Mouse (Mus musculus) neural tube, embryonic 15.5 days (tissue): ENCODE data around the gene Fmnl3. TPM values are rescaled to one million over a fixed set of nuclear protein-coding genes. Genes with fewer than 3 reads are reported as not detected.

Source experiments
- ATAC-seq: fragments of 200-750 bp; cut with Nextera tagmentation; 2 replicates; pipeline ENCODE4 v1.8.0; 2017; ENCODE audit warnings: mild to moderate bottlenecking, moderate TSS enrichment, moderate library complexity; ENCODE audit not compliant: low FRiP score
- H3K27ac ChIP-seq: fragments of 300-500 bp; sonication (generic); replicated peaks from 2 replicates; pipeline ENCODE4 v1.5.1; 2015; ENCODE audit warnings: mild to moderate bottlenecking, inconsistent platforms
- H3K27me3 ChIP-seq: fragments of 300-500 bp; sonication (generic); replicated peaks from 2 replicates; pipeline ENCODE4 v1.6.1; 2015; ENCODE audit warnings: inconsistent platforms
- H3K36me3 ChIP-seq: fragments of 300-500 bp; sonication (generic); 2 replicates; pipeline ENCODE4 v1.6.1; 2015; ENCODE audit warnings: inconsistent platforms
- H3K4me1 ChIP-seq: fragments of 300-500 bp; sonication (generic); 2 replicates; pipeline ENCODE4 v1.6.1; 2015; ENCODE audit warnings: inconsistent platforms
- H3K4me2 ChIP-seq: fragments of 300-500 bp; sonication (generic); 2 replicates; pipeline ENCODE4 v1.6.1; 2015; ENCODE audit warnings: inconsistent platforms, mild to moderate bottlenecking, moderate library complexity
- H3K4me3 ChIP-seq: fragments of 300-500 bp; sonication (generic); replicated peaks from 2 replicates; pipeline ENCODE4 v1.5.1; 2015; ENCODE audit warnings: mild to moderate bottlenecking, inconsistent platforms
- H3K9ac ChIP-seq: fragments of 300-500 bp; sonication (generic); replicated peaks from 2 replicates; pipeline ENCODE4 v1.6.1; 2015; ENCODE audit warnings: mild to moderate bottlenecking, inconsistent platforms
- H3K9me3 ChIP-seq: fragments of 300-500 bp; sonication (generic); replicated peaks from 2 replicates; pipeline ENCODE4 v1.6.1; 2016; ENCODE audit warnings: inconsistent platforms
- WGBS: fragments of 180-500 bp; shearing (Covaris S2); methylation state at CpG from one replicate; pipeline ENCODE4 v1.1.7; 2015; ENCODE audit warnings: mixed read lengths; 5-methylcytosine and 5-hydroxymethylcytosine counted together
- polyA plus RNA-seq: library from polyadenylated mRNA; unstranded; fragments of >200 nt; fragmentation: Nextera tagmentation; extraction: Ambion mirVana; gene quantifications from 2 replicates; pipeline ENCODE4 v1.2.1, GENCODE M21; 2015

Gene Fmnl3
- polyA plus RNA-seq, 1 experiment from 2014 or later: 7.9 TPM

DNA sequence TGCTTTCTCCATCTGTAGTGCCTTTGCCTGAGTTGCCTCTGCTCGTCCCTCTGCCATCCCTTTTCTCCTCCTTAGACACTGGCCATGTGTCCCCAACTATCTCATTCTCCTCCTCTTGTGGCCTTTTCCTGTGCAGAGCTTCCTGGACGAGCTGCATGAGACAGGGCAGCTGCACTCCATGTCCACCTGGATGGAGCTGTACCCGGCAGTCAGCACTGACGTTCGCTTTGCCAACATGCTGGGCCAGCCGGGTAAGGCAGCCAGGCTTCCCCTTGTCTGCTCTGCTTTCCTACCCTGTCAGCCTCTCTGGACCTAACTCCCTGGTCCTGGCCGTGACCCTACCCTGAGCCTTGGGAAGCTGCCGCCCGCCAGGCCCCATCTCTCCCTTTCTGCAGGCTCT is 60.7 kb downstream of the Fmnl3 start:
- no peak for ATAC-seq
- no peaks in the 10 kb centered on the region for H3K27me3 ChIP-seq
- no peak overlapping the region for H3K4me2 ChIP-seq
- H3K4me1 ChIP-seq: no peaks in the 10 kb centered on the region
- no peak overlapping the region for H3K4me3 ChIP-seq
- H3K9ac ChIP-seq: no peak overlapping the region
- 92% methylated on average over 9 of the region's 9 CpGs for WGBS
- no peak overlapping the region for H3K27ac ChIP-seq
- no peaks in the 10 kb centered on the region for H3K9me3 ChIP-seq
- peaks cover 98% of the 10 kb centered on the region for H3K36me3 ChIP-seq

DNA sequence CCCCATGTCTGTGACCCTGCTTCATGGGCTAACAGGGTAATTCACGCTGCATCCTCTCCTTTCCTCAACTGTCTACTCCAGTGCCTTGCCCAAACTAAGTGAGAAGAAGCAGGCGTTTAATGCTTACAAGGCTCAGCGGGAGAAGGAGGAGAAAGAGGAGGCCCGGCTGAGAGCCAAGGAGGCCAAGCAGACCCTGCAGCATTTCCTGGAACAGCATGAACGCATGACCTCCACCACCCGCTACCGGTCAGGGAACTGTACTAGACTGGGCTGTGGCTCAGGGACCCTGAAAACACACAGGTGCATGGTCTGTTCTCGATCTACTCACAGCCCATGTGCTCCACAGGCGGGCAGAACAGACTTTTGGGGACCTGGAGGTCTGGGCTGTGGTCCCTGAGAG is 62.8 kb downstream of the Fmnl3 start:
- H3K4me1 ChIP-seq: no peaks in the 10 kb centered on the region
- peaks cover 89% of the 10 kb centered on the region for H3K36me3 ChIP-seq
- H3K27me3 ChIP-seq: no peaks in the 10 kb centered on the region
- no peak overlapping the region for H3K4me3 ChIP-seq
- H3K27ac ChIP-seq: no peak overlapping the region
- no peak overlapping the region for H3K4me2 ChIP-seq
- H3K9me3 ChIP-seq: no peaks in the 10 kb centered on the region
- H3K9ac ChIP-seq: no peak overlapping the region
- 90% methylated on average over 9 of the region's 9 CpGs for WGBS
- no peak for ATAC-seq

- Histone ChIP-seq H3K4me1 (peaks cover 28% of the 10 kb centered on the region), H3K4me3 (peak overlapping the region; percentile 67), H3K36me3 (no peaks in the 10 kb centered on the region), H3K27me3 (no peaks in the 10 kb centered on the region), H3K4me2 (peak overlapping the region; percentile 72), H3K9me3 (no peaks in the 10 kb centered on the region), H3K9ac (peak overlapping the region; percentile 82), H3K27ac (peak overlapping the region; percentile 91; the same call in 1 of the 2 replicates)
- no peak for ATAC-seq
- WGBS: 34% methylated on average over 5 of the region's 5 CpGs
These were observed 74.1 kb downstream of the Fmnl3 start for GRCm38 (mm10) chr15:99296213-99296612.

DNA sequence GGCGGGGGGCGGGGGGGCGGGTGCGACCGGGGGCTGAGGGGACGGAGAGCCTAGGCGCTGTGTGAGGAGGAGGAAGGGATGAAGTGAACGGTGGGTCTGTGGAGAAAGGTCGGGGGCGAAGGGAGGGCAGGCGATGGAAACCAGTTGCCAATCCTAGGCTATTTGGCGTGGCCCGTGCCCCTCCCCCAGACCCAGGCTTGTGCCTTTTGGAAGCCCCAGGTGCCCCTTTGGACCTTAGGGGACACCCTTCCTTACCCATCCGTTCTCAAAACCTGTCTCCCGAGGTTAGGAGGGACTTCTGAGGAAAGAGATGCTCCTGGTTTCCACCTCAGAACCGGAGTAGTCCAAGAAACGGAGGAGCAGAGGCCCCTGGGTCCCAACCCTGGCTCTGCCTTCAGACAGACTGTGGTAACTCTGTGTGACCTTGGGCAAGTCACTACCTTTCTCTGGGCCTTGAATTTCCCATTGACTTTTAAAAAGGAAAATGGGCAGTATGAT is 74.7 kb downstream of the Fmnl3 start, which contains the start of gene Fam186b:
Gene Fam186b (minus strand): TSS at position 405 of the 498 bp plus-strand sequence.
- Histone ChIP-seq H3K9me3 (no peaks in the 10 kb centered on the region), H3K4me2 (peak within 1 kb of the TSS; percentile 72), H3K9ac (peak within 1 kb of the TSS; percentile 82), H3K4me3 (peak within 1 kb of the TSS; percentile 67), H3K4me1 (peaks cover 28% of the 10 kb centered on the region), H3K27ac (peak within 1 kb of the TSS; percentile 91), H3K36me3 (no peaks in the 10 kb centered on the region), H3K27me3 (no peaks in the 10 kb centered on the region)
- peak; percentile 56; the same call in 1 of the 2 replicates for ATAC-seq
- under 1% methylated on average over 12 of the region's 17 CpGs for WGBS

DNA sequence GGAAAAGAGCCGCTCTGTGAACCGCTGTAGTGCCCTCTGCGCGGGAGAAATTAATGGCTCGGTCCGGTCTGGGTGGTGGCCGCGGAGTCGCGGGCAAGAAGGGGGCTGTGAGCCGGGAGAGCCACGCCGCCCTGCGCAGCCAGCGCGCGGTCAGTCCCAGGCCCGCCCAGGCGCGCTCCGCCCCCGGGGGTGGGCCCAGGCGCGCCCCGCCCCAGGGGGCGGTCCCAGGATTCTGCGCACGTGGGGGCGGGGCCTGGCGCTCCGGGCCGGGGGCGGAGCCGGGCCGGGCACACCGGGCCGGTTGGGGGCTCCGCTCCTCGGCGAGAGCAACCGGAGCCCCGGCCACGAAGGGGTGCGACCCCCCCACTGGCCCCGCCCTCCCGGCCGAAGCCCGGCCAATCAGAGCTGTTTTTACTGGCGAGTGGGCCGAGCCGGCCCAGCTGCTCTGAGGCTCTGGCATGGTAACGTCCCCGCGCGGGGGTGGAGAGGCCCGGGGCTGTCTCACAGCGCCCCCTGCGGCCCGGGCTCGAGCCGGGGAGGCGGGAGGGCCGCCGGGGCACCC is 75.4 kb downstream of the Fmnl3 start, which contains the start of gene Prpf40b:
Gene Prpf40b (plus strand): TSS at position 275 of the 562 bp plus-strand sequence.
- H3K4me2 ChIP-seq: peak within 1 kb of the TSS; percentile 72
- peak; percentile 95 for ATAC-seq

GRCm38 (mm10) chr15:99294287-99294686 is 76.0 kb downstream of the Fmnl3 start:
- H3K27ac ChIP-seq: peak overlapping the region; percentile 91; the same call in 1 of the 2 replicates
- no peaks in the 10 kb centered on the region for H3K9me3 ChIP-seq
- WGBS: 29% methylated on average over 16 of the region's 16 CpGs

More for the DNA sequence above, 75.4 kb downstream of the Fmnl3 start, which contains the start of gene Prpf40b:
- 0% methylated on average over 45 of the region's 64 CpGs for WGBS
- Histone ChIP-seq H3K36me3 (no peaks in the 10 kb centered on the region), H3K27ac (peak within 1 kb of the TSS; percentile 91), H3K9ac (peak within 1 kb of the TSS; percentile 82), H3K4me3 (peak within 1 kb of the TSS; percentile 67), H3K4me1 (peaks cover 28% of the 10 kb centered on the region), H3K9me3 (no peaks in the 10 kb centered on the region), H3K27me3 (no peaks in the 10 kb centered on the region)

GRCm38 (mm10) chr15:99290586-99290985 is 79.7 kb downstream of the Fmnl3 start:
- no peak overlapping the region for H3K4me3 ChIP-seq
- no peak overlapping the region for H3K4me2 ChIP-seq
- no peak for ATAC-seq
- H3K4me1 ChIP-seq: peaks cover 8% of the 10 kb centered on the region
- H3K9me3 ChIP-seq: no peaks in the 10 kb centered on the region
- no peak overlapping the region for H3K27ac ChIP-seq
- H3K9ac ChIP-seq: no peak overlapping the region
- no peaks in the 10 kb centered on the region for H3K36me3 ChIP-seq
- 94% methylated on average over 11 of the region's 11 CpGs for WGBS
- H3K27me3 ChIP-seq: no peaks in the 10 kb centered on the region

More at GRCm38 (mm10) chr15:99294287-99294686, 76.0 kb downstream of the Fmnl3 start:
- H3K4me2 ChIP-seq: peak overlapping the region; percentile 72
- H3K4me1 ChIP-seq: peaks cover 28% of the 10 kb centered on the region
- H3K9ac ChIP-seq: peak overlapping the region; percentile 82
- no peaks in the 10 kb centered on the region for H3K36me3 ChIP-seq
- peak; percentile 0; the same call in 1 of the 2 replicates for ATAC-seq
- no peaks in the 10 kb centered on the region for H3K27me3 ChIP-seq
- peak overlapping the region; percentile 67 for H3K4me3 ChIP-seq

DNA sequence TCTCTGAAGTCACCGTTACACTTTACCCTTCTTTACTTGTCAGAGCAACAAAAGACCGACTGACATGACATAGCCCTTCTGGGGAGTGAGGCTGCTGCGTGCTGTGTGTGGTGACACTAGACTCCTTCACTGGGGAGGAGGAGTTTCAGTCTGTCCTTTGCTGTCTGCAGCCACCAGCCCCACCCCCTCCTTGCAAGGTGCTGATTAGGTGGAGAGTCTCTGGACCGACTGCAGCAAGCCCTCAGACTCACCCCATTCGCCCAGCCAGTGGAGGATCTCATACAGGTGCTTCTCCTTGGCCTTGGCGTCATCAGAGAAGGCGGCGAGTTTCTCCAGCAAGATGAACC is 85.1 kb downstream of the Fmnl3 start:
- Histone ChIP-seq H3K4me1 (no peaks in the 10 kb centered on the region), H3K4me2 (no peak overlapping the region), H3K9ac (no peak overlapping the region), H3K27me3 (no peaks in the 10 kb centered on the region), H3K36me3 (no peaks in the 10 kb centered on the region), H3K27ac (no peak overlapping the region), H3K4me3 (no peak overlapping the region), H3K9me3 (no peaks in the 10 kb centered on the region)
- no peak for ATAC-seq
- 54% methylated on average over 8 of the region's 8 CpGs for WGBS

GRCm38 (mm10) chr15:99284527-99285188 is 85.6 kb downstream of the Fmnl3 start:
- Histone ChIP-seq H3K4me1 (no peaks in the 10 kb centered on the region), H3K27me3 (no peaks in the 10 kb centered on the region), H3K9ac (no peak overlapping the region), H3K4me2 (no peak overlapping the region), H3K9me3 (no peaks in the 10 kb centered on the region), H3K4me3 (no peak overlapping the region), H3K36me3 (no peaks in the 10 kb centered on the region), H3K27ac (no peak overlapping the region)
- 54% methylated on average over 14 of the region's 14 CpGs for WGBS
- no peak for ATAC-seq

- Histone ChIP-seq H3K27me3 (no peaks in the 10 kb centered on the region), H3K4me3 (no peak overlapping the region), H3K36me3 (no peaks in the 10 kb centered on the region), H3K4me1 (no peaks in the 10 kb centered on the region), H3K27ac (no peak overlapping the region), H3K9me3 (no peaks in the 10 kb centered on the region), H3K9ac (no peak overlapping the region), H3K4me2 (no peak overlapping the region)
- no peak for ATAC-seq
- WGBS: 68% methylated on average over 10 of the region's 10 CpGs
These were observed 86.8 kb downstream of the Fmnl3 start for GRCm38 (mm10) chr15:99283456-99283855.

- ATAC-seq: no peak
- H3K27ac ChIP-seq: no peak overlapping the region
- H3K9ac ChIP-seq: no peak overlapping the region
- 83% methylated on average over 7 of the region's 7 CpGs for WGBS
- no peaks in the 10 kb centered on the region for H3K27me3 ChIP-seq
- no peaks in the 10 kb centered on the region for H3K9me3 ChIP-seq
- H3K36me3 ChIP-seq: no peaks in the 10 kb centered on the region
- H3K4me3 ChIP-seq: no peak overlapping the region
- no peak overlapping the region for H3K4me2 ChIP-seq
- H3K4me1 ChIP-seq: 0 out of 2 replicates have a peak, but pooled peaks cover 3% of the 10 kb centered on the region
These were observed 92.0 kb downstream of the Fmnl3 start for GRCm38 (mm10) chr15:99278271-99278670.

DNA sequence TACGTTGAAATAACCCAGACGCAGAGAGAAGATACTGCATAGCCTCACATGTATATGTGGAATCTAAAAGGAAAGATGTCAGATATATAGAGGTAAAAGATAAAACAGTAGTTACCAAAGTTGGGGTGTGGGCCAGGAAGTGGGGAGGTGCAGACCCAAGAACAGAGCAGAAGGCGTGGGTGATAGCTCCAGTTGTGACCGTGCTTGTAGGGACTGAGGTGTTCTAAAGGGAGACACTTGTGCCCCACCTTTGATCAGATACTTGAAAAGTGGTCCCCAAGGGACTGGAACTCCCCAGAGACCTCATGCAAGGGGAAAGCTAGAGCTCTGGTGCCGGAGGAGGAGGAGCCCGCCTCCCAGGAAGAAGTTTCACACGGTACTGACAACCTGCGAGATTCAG is 94.2 kb downstream of the Fmnl3 start:
- Histone ChIP-seq H3K27ac (no peak overlapping the region), H3K4me2 (no peak overlapping the region), H3K9ac (no peak overlapping the region), H3K9me3 (no peaks in the 10 kb centered on the region), H3K36me3 (no peaks in the 10 kb centered on the region), H3K4me1 (0 out of 2 replicates have a peak, but pooled peaks cover 6% of the 10 kb centered on the region), H3K4me3 (no peak overlapping the region), H3K27me3 (no peaks in the 10 kb centered on the region)
- no peak for ATAC-seq
- 85% methylated on average over 8 of the region's 8 CpGs for WGBS
